Mouse (Mus musculus) testis, adult 2 months (tissue): ENCODE measurements around the gene Prdm1.

Source experiments
- CTCF ChIP-seq: fragments of 200-500 bp; IDR thresholded peaks from 2 replicates; pipeline ENCODE4 v1.5.1; 2012; ENCODE audit warnings: low read depth, mild to moderate bottlenecking, inconsistent platforms, low read length, moderate library complexity; ENCODE audit not compliant: control insufficient read depth, insufficient read depth, insufficient replicate concordance
- POLR2A ChIP-seq: fragments of 200-500 bp; IDR thresholded peaks from 2 replicates; pipeline ENCODE4 v1.6.1; 2012; ENCODE audit warnings: low read depth, mild to moderate bottlenecking, inconsistent platforms, low read length, moderate library complexity; ENCODE audit not compliant: control insufficient read depth

GRCm38 (mm10) chr10:44508649-44509048 is 19.7 kb downstream of the Prdm1 start:
- TF ChIP-seq CTCF (no peak), POLR2A (no peak)
